Mouse (Mus musculus): ENCODE measurements at regions not wholly inside any gene's neighbourhood (a gene's known extent, or its start where the extent isn't known, plus 50 kb on each side); places are given as distances from the start of the nearest gene placed in this dataset.

- DNase-seq (ENCODE audit: low spot score): no peak
Observed at GRCm38 (mm10) chr5:28919296-28920063, 276.3 kb upstream of the Rnf32 start.

GRCm38 (mm10) chr5:28904500-28904899 is 291.3 kb upstream of the Rnf32 start:
- DNase-seq (ENCODE audit: low spot score): no peak

- DNase-seq (ENCODE audit: low spot score): no peak
Observed at GRCm38 (mm10) chr5:28903805-28904320, 291.9 kb upstream of the Rnf32 start.

- DNase-seq (ENCODE audit: low spot score): no peak
Observed at GRCm38 (mm10) chr5:28892703-28893249, 303.0 kb upstream of the Rnf32 start.

GRCm38 (mm10) chr5:28891988-28892387 is 303.8 kb upstream of the Rnf32 start:
- DNase-seq (ENCODE audit: low spot score): no peak

GRCm38 (mm10) chr5:28884746-28885365 is 310.9 kb upstream of the Rnf32 start:
- no peak for DNase-seq (ENCODE audit: low spot score)

GRCm38 (mm10) chr5:28876199-28876598 is 319.6 kb upstream of the Rnf32 start:
- no peak for DNase-seq (ENCODE audit: low spot score)

- no peak for DNase-seq (ENCODE audit: low spot score)
Observed at GRCm38 (mm10) chr5:28873600-28874265, 322.1 kb upstream of the Rnf32 start.

GRCm38 (mm10) chr5:28859604-28860371 is 336.0 kb upstream of the Rnf32 start:
- DNase-seq (ENCODE audit: low spot score): peak; percentile 36

- DNase-seq (ENCODE audit: low spot score): no peak
Observed at GRCm38 (mm10) chr5:28838141-28838925, 357.5 kb upstream of the Rnf32 start.

- peak; percentile 52 for DNase-seq (ENCODE audit: low spot score)
Observed at GRCm38 (mm10) chr5:28819091-28819490, 352.0 kb upstream of the Shh start.

- DNase-seq (ENCODE audit: low spot score): no peak
Observed at GRCm38 (mm10) chr5:28807950-28808349, 340.9 kb upstream of the Shh start.

- no peak for DNase-seq (ENCODE audit: low spot score)
Observed at GRCm38 (mm10) chr5:28799464-28799863, 332.4 kb upstream of the Shh start.

- no peak for DNase-seq (ENCODE audit: low spot score)
Observed at GRCm38 (mm10) chr5:28798361-28798760, 331.3 kb upstream of the Shh start.

- DNase-seq (ENCODE audit: low spot score): no peak
Observed at GRCm38 (mm10) chr5:28795130-28795758, 328.2 kb upstream of the Shh start.

- DNase-seq (ENCODE audit: low spot score): no peak
Observed at GRCm38 (mm10) chr5:28793781-28794180, 326.7 kb upstream of the Shh start.

- no peak for DNase-seq (ENCODE audit: low spot score)
Observed at GRCm38 (mm10) chr5:28785347-28786060, 318.4 kb upstream of the Shh start.

GRCm38 (mm10) chr5:28784339-28784966 is 317.4 kb upstream of the Shh start:
- no peak for DNase-seq (ENCODE audit: low spot score)

GRCm38 (mm10) chr5:28775648-28776359 is 308.7 kb upstream of the Shh start:
- no peak for DNase-seq (ENCODE audit: low spot score)
